Mouse (Mus musculus) hindbrain, embryonic 12.5 days (tissue): ENCODE measurements around the gene Prpf4. TPM values are rescaled to one million over a fixed set of nuclear protein-coding genes. Genes with fewer than 3 reads are reported as not detected.

Experiments
- ATAC-seq: fragments of 200-750 bp; cut with Nextera tagmentation; 2 replicates; pipeline ENCODE4 v1.8.0; 2017; ENCODE audit warnings: moderate TSS enrichment; ENCODE audit not compliant: low FRiP score
- H3K27ac ChIP-seq: fragments of 300-500 bp; sonication (generic); 2 replicates; pipeline ENCODE4 v1.5.1; 2016; ENCODE audit warnings: mild to moderate bottlenecking
- H3K27me3 ChIP-seq: fragments of 300-500 bp; sonication (generic); 2 replicates; pipeline ENCODE4 v1.6.1; 2016; ENCODE audit warnings: mild to moderate bottlenecking
- H3K36me3 ChIP-seq: fragments of 300-500 bp; sonication (generic); 2 replicates; pipeline ENCODE4 v1.6.1; 2016; ENCODE audit warnings: mild to moderate bottlenecking
- H3K4me1 ChIP-seq: fragments of 300-500 bp; sonication (generic); 2 replicates; pipeline ENCODE4 v1.6.1; 2016
- H3K4me2 ChIP-seq: fragments of 300-500 bp; sonication (generic); replicated peaks from 2 replicates; pipeline ENCODE4 v1.6.1; 2016; ENCODE audit warnings: mild to moderate bottlenecking
- H3K4me3 ChIP-seq: fragments of 300-500 bp; sonication (generic); 2 replicates; pipeline ENCODE4 v1.5.1; 2016; ENCODE audit warnings: mild to moderate bottlenecking
- H3K9ac ChIP-seq: fragments of 300-500 bp; sonication (generic); 2 replicates; pipeline ENCODE4 v1.6.1; 2016; ENCODE audit warnings: mild to moderate bottlenecking, moderate library complexity
- H3K9me3 ChIP-seq: fragments of 300-500 bp; sonication (generic); replicated peaks from 2 replicates; pipeline ENCODE4 v1.6.1; 2016; ENCODE audit warnings: mild to moderate bottlenecking
- WGBS: fragments of 180-500 bp; shearing (Covaris S2); methylation state at CpG from one replicate; pipeline ENCODE4 v1.1.7; 2016; 5-methylcytosine and 5-hydroxymethylcytosine counted together
- polyA plus RNA-seq: library from polyadenylated mRNA; unstranded; fragments of >200 nt; fragmentation: Nextera tagmentation; extraction: Ambion mirVana; gene quantifications from 2 replicates; pipeline ENCODE4 v1.2.1, GENCODE M21; 2016

Prpf4 gene
- polyA plus RNA-seq, 1 experiment from 2014 or later: 21.2 TPM

GRCm38 (mm10) chr4:62372818-62373520 is 35.6 kb upstream of the Prpf4 start:
- no peak overlapping the region for H3K4me2 ChIP-seq
- no peaks in the 10 kb centered on the region for H3K4me1 ChIP-seq
- H3K9ac ChIP-seq: no peak overlapping the region
- no peaks in the 10 kb centered on the region for H3K27me3 ChIP-seq
- H3K36me3 ChIP-seq: no peaks in the 10 kb centered on the region
- no peak overlapping the region for H3K27ac ChIP-seq
- no peaks in the 10 kb centered on the region for H3K9me3 ChIP-seq
- 88% methylated on average over 9 of the region's 9 CpGs for WGBS
- H3K4me3 ChIP-seq: no peak overlapping the region
- no peak for ATAC-seq

DNA sequence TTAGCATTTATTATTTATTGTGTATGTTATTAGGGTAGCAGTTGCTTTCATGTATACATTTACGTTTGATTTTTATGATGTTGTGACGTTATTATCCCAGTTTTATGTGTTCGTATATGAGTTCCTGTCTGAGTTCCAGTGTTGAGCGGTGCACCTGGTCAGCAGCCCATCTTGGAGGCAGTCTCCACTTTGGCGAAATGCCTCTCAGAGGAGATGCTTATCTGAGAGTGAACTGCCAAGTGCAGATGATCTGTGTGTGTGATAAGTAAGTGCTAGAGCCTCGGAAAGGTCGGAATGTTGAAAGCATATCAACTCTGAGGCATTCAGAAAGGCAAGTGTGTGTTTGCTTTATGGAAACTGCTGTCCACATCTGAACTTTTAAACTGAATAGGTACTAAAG is 34.9 kb upstream of the Prpf4 start:
- 89% methylated on average over 7 of the region's 7 CpGs for WGBS
- Histone ChIP-seq H3K4me1 (0 out of 2 replicates have a peak, but pooled peaks cover 2% of the 10 kb centered on the region), H3K9me3 (no peaks in the 10 kb centered on the region), H3K36me3 (no peaks in the 10 kb centered on the region), H3K4me2 (no peak overlapping the region), H3K9ac (no peak overlapping the region), H3K27ac (no peak overlapping the region), H3K27me3 (no peaks in the 10 kb centered on the region), H3K4me3 (no peak overlapping the region)
- no peak for ATAC-seq

GRCm38 (mm10) chr4:62374342-62374741 is 34.3 kb upstream of the Prpf4 start:
- no peak overlapping the region for H3K27ac ChIP-seq
- WGBS: 90% methylated on average over 4 of the region's 4 CpGs
- no peaks in the 10 kb centered on the region for H3K36me3 ChIP-seq
- ATAC-seq: no peak
- no peak overlapping the region for H3K4me2 ChIP-seq
- H3K27me3 ChIP-seq: no peaks in the 10 kb centered on the region
- H3K9me3 ChIP-seq: no peaks in the 10 kb centered on the region
- no peak overlapping the region for H3K4me3 ChIP-seq
- H3K4me1 ChIP-seq: 0 out of 2 replicates have a peak, but pooled peaks cover 2% of the 10 kb centered on the region
- no peak overlapping the region for H3K9ac ChIP-seq

GRCm38 (mm10) chr4:62376123-62376522 is 32.5 kb upstream of the Prpf4 start:
- Histone ChIP-seq H3K9ac (no peak overlapping the region), H3K36me3 (no peaks in the 10 kb centered on the region), H3K4me2 (no peak overlapping the region), H3K4me3 (no peak overlapping the region), H3K9me3 (no peaks in the 10 kb centered on the region), H3K27me3 (no peaks in the 10 kb centered on the region), H3K4me1 (0 out of 2 replicates have a peak, but pooled peaks cover 2% of the 10 kb centered on the region), H3K27ac (no peak overlapping the region)
- no peak for ATAC-seq
- 95% methylated on average over 2 of the region's 2 CpGs for WGBS

DNA sequence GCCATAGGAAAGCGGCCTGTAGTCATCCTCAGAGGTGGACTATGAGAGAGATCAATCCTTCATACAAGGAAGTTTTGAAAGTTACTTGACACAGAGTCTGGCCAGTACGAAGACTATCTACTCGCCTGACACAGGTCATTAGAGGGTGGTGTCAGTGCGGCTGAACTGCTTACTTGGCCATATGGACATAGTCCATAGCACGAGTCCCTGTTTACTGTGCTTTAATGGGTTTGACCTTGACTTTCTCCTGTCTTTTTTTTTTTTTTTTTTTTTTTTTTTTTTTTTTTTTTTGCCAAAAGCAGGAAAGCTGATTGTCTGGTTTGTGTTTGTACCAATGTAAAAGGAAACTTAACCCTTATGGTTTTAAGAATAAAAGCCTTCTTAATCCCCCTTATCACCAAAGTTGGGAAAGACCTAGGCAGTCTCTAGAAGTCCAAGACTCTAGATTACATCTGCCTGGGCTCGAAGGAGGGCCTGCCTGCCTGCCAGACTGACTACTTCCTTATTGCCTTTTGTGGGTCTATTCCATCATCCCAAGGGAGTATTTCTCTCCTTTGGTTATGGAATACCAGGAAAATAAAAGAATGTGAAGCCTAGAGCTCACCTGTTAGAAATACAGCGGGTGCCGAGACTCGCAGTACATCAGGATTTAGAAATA is 28.7 kb upstream of the Prpf4 start:
- H3K4me2 ChIP-seq: no peak overlapping the region
- 0 out of 2 replicates have a peak, but pooled peaks cover 2% of the 10 kb centered on the region for H3K4me1 ChIP-seq
- ATAC-seq: no peak
- no peaks in the 10 kb centered on the region for H3K36me3 ChIP-seq
- no peak overlapping the region for H3K9ac ChIP-seq
- WGBS: 93% methylated on average over 9 of the region's 9 CpGs
- no peak overlapping the region for H3K27ac ChIP-seq
- H3K9me3 ChIP-seq: no peaks in the 10 kb centered on the region
- no peaks in the 10 kb centered on the region for H3K27me3 ChIP-seq
- no peak overlapping the region for H3K4me3 ChIP-seq

- no peak overlapping the region for H3K27ac ChIP-seq
- 94% methylated on average over 6 of the region's 6 CpGs for WGBS
Observed at GRCm38 (mm10) chr4:62383207-62383606, 25.4 kb upstream of the Prpf4 start.

DNA sequence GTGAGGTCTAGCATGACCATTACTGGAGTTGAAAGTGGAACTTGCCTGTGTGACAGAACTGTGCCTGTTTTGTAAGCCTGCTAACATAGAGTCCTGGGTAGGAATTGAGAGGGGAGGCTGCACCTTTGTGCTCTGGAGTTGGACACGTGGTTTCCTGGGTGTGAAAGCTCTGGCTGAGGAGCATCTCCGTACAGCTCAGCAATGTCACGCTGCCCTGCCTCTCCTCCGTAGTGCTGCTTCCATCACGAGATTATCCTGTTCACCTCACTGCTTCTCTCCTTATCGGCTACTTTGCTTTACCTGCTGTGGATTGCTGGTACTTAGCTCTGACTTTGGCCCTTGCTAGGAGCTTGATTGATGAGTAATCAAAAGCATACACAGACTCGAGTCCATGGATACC is 24.8 kb upstream of the Prpf4 start:
- Histone ChIP-seq H3K27ac (no peak overlapping the region), H3K27me3 (no peaks in the 10 kb centered on the region), H3K36me3 (peaks cover 19% of the 10 kb centered on the region), H3K4me3 (no peak overlapping the region), H3K9ac (no peak overlapping the region), H3K9me3 (no peaks in the 10 kb centered on the region), H3K4me1 (no peaks in the 10 kb centered on the region), H3K4me2 (no peak overlapping the region)
- 86% methylated on average over 7 of the region's 7 CpGs for WGBS
- no peak for ATAC-seq

More at GRCm38 (mm10) chr4:62383207-62383606, 25.4 kb upstream of the Prpf4 start:
- no peak for ATAC-seq
- 0 out of 2 replicates have a peak, but pooled peaks cover 2% of the 10 kb centered on the region for H3K4me1 ChIP-seq
- H3K9ac ChIP-seq: no peak overlapping the region
- no peak overlapping the region for H3K4me3 ChIP-seq
- no peak overlapping the region for H3K4me2 ChIP-seq
- H3K27me3 ChIP-seq: no peaks in the 10 kb centered on the region
- no peaks in the 10 kb centered on the region for H3K9me3 ChIP-seq
- H3K36me3 ChIP-seq: peaks cover 13% of the 10 kb centered on the region

- Histone ChIP-seq H3K4me3 (no peak overlapping the region), H3K4me2 (no peak overlapping the region), H3K9ac (no peak overlapping the region), H3K27me3 (no peaks in the 10 kb centered on the region), H3K36me3 (peaks cover 22% of the 10 kb centered on the region), H3K9me3 (no peaks in the 10 kb centered on the region), H3K27ac (no peak overlapping the region), H3K4me1 (no peaks in the 10 kb centered on the region)
- ATAC-seq: no peak
- whole genome bisulfite sequencing: 87% methylated on average over 1 of the region's 1 CpGs
Observed at GRCm38 (mm10) chr4:62384159-62384558, 24.4 kb upstream of the Prpf4 start.

DNA sequence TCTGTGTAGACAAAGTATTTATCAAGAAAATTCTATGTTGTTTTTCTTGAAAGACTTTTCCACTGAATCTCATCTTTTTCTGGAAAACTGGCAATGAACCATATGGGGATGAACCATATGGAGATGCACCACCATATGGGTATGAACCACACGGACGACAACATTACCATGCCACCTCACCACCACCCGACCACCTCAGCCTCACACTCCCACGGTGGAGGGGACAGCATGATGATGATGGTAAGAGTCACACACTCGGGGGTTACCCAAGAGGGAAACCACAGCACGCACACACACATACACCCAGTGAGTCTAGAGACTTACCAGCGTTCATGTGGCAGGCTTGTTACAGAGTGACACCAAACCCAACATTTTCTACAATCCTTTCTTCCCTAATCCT is 23.2 kb upstream of the Prpf4 start:
- H3K36me3 ChIP-seq: peaks cover 33% of the 10 kb centered on the region
- 91% methylated on average over 7 of the region's 7 CpGs for WGBS
- ATAC-seq: no peak

GRCm38 (mm10) chr4:62389592-62390512 is 18.7 kb upstream of the Prpf4 start:
- H3K4me1 ChIP-seq: no peaks in the 10 kb centered on the region
- H3K27me3 ChIP-seq: no peaks in the 10 kb centered on the region
- H3K36me3 ChIP-seq: peaks cover 59% of the 10 kb centered on the region
- H3K9ac ChIP-seq: no peak overlapping the region
- no peak overlapping the region for H3K4me3 ChIP-seq
- no peaks in the 10 kb centered on the region for H3K9me3 ChIP-seq
- ATAC-seq: no peak
- H3K4me2 ChIP-seq: no peak overlapping the region
- H3K27ac ChIP-seq: no peak overlapping the region
- WGBS: 85% methylated on average over 5 of the region's 5 CpGs

More for the DNA sequence above, 23.2 kb upstream of the Prpf4 start:
- Histone ChIP-seq H3K4me3 (no peak overlapping the region), H3K4me2 (no peak overlapping the region), H3K27me3 (no peaks in the 10 kb centered on the region), H3K9me3 (no peaks in the 10 kb centered on the region), H3K4me1 (no peaks in the 10 kb centered on the region), H3K9ac (no peak overlapping the region), H3K27ac (no peak overlapping the region)

- WGBS: 91% methylated on average over 7 of the region's 7 CpGs
- H3K27ac ChIP-seq: no peak overlapping the region
- no peak overlapping the region for H3K9ac ChIP-seq
- peaks cover 75% of the 10 kb centered on the region for H3K36me3 ChIP-seq
- no peak overlapping the region for H3K4me2 ChIP-seq
- H3K4me3 ChIP-seq: no peak overlapping the region
- H3K27me3 ChIP-seq: no peaks in the 10 kb centered on the region
- ATAC-seq: no peak
- no peaks in the 10 kb centered on the region for H3K4me1 ChIP-seq
- H3K9me3 ChIP-seq: no peaks in the 10 kb centered on the region
Observed at GRCm38 (mm10) chr4:62391892-62392291, 16.7 kb upstream of the Prpf4 start.

DNA sequence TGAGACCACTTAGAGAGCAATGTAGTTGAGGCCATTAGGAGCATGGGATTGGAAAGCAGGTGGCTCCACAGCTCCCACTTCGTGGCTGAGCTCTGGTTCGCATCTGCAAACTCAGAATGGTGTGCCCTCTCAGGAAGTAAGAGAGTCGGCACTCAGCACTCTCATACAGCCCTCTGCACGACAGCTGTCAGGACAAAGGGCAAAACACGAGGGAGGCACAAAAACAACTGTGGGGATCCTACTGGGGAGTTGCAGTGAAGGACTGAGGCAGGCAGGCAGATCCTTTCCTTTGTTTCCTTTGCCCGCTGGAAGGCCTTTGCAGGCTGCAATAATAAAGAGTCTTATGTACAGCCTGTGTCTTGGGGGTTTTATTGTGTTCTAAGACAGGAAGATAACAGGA is 15.1 kb upstream of the Prpf4 start:
- Histone ChIP-seq H3K9ac (no peak overlapping the region), H3K36me3 (peaks cover 75% of the 10 kb centered on the region)

More for the DNA sequence above, 15.1 kb upstream of the Prpf4 start:
- H3K27me3 ChIP-seq: no peaks in the 10 kb centered on the region
- H3K4me2 ChIP-seq: no peak overlapping the region
- no peak overlapping the region for H3K27ac ChIP-seq
- 27% methylated on average over 6 of the region's 6 CpGs for WGBS
- no peaks in the 10 kb centered on the region for H3K9me3 ChIP-seq
- H3K4me3 ChIP-seq: no peak overlapping the region
- no peak for ATAC-seq
- H3K4me1 ChIP-seq: no peaks in the 10 kb centered on the region
